Mouse (Mus musculus): ENCODE data around the gene Kif13a. TPM values are rescaled to one million over a fixed set of nuclear protein-coding genes. Genes with fewer than 3 reads are reported as not detected.

Gene Kif13a
- total RNA-seq, 2 experiments from 2014 or later = 21.2 to 46.9 TPM

DNA sequence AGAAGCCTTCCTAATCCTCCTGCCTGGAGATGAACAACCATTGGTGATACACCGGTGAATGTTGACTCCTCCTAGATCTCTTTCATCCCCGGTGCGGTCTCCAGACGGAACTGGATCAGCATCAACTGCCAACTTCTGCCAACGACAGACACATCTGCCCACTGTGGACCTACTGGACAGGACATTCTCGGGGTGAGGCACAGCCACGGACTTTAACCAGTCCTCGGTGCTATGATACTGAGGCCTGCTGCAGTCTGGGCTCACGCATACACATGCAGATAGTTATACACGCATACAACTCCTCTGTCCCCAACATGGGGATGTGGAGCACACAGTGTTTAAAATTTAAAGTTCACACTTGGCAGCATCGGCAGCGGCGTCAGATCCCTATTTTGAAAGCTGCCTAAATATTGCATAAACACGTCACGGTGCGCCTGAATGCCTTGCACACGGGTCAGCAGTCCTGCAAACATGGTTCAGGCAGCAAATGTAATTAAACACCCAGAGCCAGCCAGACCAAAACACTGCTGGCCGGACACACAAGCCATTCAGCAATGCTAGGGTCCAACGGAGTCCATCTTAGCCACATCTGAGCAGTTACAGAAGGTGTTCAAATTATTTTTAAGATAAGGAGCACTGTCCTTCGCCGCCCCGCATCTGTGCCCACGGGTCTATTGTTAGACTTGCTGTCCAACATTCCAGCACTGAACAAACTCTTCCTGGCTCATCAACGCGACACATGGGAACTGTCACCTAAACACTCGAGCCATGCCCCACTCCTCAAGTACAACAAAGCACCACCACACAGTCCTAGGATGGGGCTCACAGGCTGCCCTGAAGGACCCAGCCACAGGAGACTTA lies 44.5 kb downstream of the Kif13a start:
- no peak for ATAC-seq (ENCODE audit: poor library complexity, severe bottlenecking)

DNA sequence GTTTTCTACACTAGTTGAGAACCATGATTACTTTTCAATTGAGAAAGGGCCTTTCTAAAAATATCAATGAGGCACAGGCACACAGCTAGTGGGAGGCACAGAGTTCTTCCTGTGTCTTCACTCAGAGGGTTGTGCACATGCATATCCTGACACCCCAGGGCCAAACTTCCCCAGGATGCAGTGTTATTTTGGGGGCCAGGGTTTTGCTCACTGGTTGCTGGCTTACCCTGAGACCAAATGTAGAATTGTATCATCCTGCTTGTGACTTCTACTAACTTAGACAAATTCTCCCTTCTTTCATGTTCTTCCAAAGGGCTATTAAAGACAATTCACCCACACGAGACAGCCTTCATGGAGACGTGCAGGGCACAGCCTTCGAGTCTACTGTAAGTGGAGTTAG lies 45.7 kb downstream of the Kif13a start:
- ATAC-seq (ENCODE audit: poor library complexity, severe bottlenecking) = no peak

DNA sequence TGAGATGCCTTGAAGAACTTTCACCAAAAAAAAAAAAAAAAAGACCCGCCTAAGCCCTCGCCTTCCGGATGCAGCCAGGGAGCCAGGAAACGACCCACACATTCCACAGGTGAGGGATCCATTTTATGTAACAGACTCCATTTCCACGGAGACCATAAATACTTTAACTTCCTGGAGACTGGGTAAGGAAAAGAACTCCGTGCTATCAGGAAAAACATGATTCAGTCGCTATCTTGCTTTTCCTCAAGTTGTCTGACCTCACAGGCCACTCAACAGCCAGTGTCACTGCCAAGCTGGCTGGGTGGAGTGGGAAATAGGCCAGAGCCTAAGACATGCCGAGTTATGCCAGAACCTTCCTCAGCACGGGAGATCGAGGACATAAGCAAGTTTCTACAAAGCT lies 46.3 kb downstream of the Kif13a start:
- no peak for ATAC-seq (ENCODE audit: poor library complexity, severe bottlenecking)

DNA sequence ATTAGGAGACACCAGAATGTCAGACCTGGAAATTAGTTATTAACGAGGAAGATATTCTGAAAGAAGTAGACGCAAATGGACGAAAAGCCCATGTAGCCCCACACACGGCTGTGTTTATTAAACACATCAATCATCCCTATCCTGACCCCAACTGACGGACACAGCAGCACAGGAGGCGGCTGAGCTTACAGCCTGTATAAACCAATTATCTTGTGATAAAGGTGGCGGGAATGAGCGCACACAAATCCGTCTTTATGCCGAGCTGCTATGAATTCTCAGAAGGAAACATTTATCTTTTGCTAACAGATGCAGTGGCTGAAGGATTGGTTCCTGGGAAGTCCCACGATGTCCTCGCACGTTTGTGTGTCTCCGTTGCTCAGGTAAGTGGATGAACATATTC lies 48.9 kb downstream of the Kif13a start:
- no peak for ATAC-seq (ENCODE audit: poor library complexity, severe bottlenecking)

DNA sequence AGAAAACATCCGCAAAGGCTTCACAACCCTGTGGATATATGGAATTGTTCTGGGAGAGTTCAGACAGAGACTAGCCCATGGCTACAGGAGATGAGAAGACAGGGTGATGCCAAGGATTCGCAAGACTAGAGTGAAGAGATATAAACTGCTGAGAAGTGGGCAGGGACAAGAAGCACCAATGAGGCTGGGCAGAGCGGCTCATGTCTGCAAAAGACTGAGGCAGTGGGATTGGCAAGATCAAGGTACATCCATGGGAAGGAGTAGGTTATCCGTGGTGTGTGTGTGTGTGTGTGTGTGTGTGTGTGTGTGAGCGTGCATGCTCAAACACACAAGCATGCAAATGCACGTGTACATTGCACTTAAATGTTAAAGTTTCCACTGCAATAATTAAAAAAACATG lies 49.4 kb downstream of the Kif13a start:
- no peak for ATAC-seq (ENCODE audit: poor library complexity, severe bottlenecking)

DNA sequence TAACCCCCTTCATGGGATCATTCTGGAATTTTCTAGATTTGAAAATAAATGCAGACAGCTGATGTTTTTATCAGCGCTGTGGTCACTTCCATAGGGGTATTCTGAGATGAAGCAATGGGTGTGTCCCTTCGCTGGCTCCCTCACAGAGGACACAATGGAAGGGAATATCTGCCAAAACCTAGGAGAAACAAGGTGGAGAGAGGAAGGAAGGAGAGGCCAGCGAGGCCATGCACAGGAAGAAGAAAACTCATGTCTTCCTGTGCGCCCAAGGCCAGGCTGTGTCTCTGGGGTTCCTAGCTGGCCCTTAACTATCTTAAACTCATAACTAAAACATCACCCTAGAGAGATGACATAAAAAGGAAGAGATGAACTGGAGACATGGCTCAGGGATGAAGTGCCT lies 52.6 kb downstream of the Kif13a start:
- ATAC-seq (ENCODE audit: poor library complexity, severe bottlenecking) = no peak

DNA sequence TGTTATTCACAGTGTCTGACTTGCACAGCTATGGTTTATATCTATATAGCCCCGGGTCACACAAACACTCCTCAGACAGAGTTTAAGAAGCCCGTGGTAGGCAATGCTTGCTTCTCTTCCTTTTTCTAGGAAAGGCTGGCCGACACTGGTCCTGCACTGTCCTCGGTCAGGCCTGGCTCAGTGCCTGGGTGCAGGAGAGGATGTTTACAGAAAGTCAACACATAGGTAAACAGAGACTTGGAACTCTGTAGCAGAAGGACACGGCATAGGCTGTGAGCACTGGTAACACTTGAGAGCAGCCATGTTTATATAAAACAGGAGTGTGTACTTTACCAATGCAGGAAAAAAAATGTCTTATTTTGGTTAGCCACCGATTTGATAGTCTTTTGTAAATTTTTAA lies 54.3 kb downstream of the Kif13a start:
- ATAC-seq (ENCODE audit: poor library complexity, severe bottlenecking) = no peak

DNA sequence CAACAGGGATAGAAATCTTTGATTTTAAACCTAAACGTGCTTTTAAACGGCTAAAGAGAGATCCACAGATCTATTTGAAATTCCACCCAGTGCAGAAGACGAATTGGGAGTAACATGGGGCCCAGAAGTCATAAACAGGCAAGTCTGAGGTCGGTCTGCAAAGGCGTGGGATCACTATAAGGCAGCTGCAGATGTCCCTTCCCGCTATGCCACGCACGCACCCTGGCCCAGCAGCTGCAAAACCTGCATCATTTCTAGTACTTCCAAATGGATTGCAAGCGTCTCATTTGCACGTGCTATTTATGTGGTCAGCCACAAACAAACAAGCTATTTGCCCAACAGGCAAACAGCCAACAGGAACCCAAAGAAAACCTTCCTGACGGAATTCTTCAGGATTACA lies 56.9 kb downstream of the Kif13a start:
- ATAC-seq (ENCODE audit: poor library complexity, severe bottlenecking) = no peak

DNA sequence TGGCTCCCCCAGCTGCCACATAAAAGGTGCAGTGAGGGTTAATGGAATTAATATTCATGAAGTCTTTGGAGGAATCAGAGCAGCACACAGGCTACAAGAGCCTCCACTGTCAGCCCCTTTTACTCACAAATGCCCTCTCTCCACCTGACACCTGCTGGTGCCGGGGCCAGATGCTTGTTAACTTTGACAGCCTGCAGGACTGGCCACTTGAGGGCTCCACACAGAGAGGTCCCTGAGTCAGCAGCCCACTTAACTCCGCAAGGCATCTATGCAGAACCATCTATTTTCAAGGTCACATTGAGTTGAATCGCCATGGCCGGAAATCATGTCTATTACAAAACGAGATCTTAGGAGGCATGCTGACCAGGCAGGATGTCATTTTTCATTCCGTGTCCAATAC lies 57.5 kb downstream of the Kif13a start:
- no peak for ATAC-seq (ENCODE audit: poor library complexity, severe bottlenecking)

DNA sequence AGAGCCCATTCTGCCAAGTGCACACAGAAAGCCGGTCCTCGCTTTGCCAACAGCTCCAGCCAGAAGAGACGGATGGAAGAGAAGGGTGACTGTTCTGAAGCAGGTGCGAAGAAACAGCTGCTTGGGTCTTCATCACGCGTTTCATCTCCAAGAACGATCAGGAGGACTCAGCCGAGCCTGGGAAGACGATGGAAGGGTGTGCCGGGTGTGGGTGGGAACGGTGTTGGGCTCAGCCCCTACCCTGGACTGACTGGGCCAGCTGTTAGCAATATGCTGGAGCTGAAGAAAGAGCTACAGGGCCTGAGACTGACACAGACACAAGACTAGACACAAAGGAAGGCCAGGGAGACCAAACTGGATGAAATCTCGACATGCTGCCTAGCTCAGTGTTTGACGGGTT lies 60.2 kb downstream of the Kif13a start:
- no peak for ATAC-seq (ENCODE audit: poor library complexity, severe bottlenecking)

DNA sequence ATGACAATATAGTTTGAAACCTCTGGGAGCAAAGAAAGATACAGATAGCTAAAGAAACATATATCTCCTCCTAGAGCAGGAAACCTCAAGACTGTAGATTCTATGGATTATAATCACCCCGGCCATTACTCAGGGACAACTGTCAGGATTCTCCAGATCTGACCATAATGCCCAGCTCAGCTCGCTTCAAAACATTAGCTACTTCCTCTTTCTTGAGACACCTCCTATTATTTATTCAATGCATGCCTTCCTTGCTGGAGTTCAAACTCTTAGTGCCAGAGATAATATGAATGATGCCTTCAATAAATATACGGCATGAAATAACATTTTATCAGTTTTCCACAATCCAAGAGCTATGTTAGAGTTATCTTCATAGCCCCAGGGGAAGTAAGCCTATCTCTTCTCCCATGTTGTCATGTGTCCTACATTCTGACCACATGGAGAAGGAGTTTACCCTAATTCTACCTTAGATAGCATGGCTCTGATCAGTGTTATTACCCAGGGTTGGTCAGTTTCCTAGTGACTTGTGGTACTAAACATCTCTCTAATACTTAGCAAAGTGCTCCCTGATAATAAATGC lies 66.4 kb downstream of the Kif13a start:
- no peak for ATAC-seq (ENCODE audit: poor library complexity, severe bottlenecking)

DNA sequence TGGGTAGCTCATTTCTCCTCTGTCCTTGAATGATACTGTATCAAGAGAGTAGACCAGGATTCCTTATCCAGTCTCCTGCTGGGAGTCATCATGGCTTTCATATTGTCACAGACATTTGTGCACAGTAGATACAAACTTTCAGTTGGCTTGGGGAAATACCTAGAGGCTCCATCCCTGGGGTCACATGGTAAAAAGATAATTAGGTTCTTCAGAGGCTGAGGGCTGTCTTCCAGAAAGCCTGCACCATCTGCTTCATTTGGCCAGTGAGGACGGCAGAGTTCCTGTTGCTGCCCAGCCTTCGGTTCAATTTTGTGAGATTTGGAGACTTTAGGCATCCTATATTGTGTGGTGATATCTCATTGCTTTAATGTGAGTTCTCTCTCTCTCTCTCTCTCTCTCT lies 69.8 kb downstream of the Kif13a start:
- ATAC-seq (ENCODE audit: poor library complexity, severe bottlenecking) = no peak

DNA sequence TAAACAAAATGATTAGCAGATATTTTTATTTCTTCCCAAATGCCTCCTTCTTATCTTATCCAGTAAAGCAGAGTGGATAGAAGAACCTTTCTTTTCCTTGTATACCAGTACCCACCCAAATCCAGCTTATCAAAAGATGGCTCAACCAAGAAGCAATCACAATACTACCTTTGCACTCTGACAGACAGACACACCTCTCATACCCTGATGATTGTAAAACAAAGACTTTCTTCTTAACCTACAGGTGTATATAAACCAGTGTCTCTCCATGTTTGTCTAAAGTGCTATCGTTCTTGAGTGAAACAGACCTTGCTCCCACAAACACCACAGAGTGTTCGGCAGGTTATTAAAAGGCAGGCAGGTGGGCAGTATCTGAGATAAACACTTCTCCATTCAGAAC lies 70.5 kb downstream of the Kif13a start:
- no peak for ATAC-seq (ENCODE audit: poor library complexity, severe bottlenecking)

DNA sequence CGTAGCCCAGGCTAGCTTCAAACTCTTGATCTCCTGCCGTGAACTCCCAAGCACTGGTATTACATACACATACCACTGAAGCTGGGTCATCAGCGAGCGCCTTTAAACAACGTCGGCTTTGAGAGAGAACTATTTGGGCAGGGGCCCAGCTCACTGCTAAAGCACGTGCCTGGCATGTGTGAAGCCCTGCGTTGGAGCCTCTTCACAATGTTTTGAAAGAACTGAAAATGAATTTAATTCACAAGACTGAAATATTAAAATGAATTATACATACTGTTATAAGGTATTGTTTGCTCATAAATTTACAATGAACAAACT lies 70.9 kb downstream of the Kif13a start:
- no peak for ATAC-seq (ENCODE audit: poor library complexity, severe bottlenecking)

DNA sequence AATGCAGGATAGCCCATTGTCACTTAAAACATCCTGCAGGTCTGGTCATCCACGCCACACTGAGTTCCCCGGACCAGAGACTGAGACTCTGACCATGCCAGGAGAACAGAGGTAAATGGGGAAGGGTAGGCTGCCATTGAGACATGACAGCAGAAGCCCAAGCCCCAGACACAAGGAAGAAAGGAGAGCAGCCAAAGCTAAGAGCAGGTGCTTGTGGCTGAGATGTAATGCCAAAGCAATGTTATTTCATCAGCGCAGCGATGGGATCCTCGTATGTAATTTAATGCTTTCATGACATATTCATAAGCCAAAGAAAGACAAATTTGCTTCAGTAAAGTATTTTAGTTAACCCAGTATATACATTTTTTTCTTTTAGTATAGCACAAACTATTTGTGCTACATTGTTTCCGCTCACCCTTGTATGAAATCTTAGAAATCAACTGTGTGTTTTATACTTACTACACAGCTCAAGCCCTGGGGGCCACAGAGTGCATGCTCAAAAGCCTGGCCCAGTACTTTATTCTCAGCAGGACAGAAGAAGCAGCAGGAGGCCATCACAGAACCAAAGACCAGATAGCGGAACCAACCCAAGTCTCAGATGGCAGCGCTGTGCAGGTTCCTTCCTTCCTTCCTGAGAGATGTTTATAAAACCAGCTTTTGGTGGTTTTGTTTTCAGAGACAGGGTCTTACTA lies 71.4 kb downstream of the Kif13a start:
- ATAC-seq (ENCODE audit: poor library complexity, severe bottlenecking) = no peak

DNA sequence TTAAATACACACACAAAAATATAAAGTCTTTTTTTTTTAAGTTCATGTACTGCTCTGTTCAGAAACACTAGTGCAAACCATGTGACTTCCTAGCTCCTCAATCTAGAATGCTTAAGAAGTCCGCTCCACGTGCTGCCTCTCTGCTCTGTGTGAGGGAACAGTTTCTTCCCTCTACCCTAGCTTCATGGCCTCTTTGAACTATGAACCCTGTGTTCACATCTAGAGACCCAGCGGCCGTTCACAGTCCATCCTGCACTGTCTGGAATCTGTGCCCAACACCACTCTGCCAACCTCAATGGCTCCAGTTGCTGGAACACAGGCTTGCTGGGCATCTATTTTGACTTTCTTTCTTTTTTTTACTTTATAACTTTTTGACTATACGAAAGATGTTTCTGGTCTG lies 75.2 kb downstream of the Kif13a start:
- no peak for ATAC-seq (ENCODE audit: poor library complexity, severe bottlenecking)

DNA sequence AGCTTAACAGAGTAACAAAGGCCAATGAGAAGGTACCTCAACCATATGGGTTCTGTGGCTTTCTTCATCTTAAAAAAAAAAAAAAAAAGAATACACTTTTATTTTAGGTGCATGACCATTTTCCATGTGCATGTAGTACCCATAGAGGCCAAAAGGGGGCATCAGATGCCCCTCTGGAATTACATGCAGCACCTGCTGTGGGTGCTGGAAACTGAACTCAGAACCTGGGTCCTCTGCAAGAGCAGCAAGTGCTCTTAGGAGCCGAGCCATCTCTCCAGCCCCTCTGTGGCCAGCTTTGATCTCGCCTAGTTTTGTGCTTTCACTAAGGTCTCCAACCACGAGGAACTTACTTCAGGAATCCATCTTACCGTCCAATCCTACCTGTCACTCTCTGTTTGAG lies 77.2 kb downstream of the Kif13a start:
- ATAC-seq (ENCODE audit: poor library complexity, severe bottlenecking) = no peak

DNA sequence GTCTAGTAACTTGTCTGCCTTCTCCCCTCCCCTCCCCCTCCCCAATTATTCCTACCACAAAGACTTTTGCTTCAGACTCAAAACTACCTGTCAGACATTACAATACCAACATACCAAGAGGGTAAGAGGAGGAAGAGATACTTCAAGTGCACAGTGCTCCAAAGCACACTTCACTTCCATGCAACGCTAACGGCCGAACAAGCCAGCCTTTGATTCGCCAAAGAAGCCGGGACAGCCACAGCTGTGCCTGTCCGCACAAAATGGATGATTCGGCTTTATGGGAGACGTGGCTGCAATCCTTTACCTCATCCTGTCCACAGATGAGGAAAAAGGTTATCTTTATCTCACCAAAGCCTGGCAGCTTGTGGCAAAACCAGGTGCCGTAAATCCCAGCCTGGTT lies 84.2 kb downstream of the Kif13a start:
- ATAC-seq (ENCODE audit: poor library complexity, severe bottlenecking) = no peak

DNA sequence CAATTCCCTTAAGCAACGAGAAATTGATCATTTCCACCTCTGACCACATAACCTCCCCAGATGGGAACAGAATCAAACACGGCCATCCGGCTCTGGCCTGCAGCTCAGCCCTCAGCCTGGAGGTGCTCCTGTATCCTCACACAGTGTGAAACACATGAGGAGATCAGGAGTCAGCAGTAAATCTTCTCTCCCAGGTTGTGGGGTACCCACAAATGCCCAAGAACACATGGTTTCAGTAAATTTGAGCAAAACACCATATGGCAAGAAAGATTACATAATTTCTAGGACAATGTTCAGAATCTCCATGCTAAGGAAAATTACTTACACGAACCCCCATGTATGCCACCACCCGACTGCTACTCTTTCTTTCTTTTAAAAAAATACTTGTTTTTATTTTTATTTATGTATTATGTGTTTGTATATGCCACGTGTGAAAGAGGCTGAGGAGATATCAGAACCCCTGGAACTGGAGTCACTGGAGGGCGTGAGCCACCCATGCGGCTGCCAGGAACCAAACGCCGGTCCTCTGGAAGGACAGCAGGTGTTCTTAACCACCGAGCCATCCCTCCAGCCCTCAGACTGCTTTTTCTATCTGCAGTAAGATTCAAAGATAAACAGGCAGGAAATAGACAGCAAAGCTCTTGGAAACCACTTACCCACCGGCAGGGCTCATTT lies 85.0 kb downstream of the Kif13a start:
- ATAC-seq (ENCODE audit: poor library complexity, severe bottlenecking) = no peak

DNA sequence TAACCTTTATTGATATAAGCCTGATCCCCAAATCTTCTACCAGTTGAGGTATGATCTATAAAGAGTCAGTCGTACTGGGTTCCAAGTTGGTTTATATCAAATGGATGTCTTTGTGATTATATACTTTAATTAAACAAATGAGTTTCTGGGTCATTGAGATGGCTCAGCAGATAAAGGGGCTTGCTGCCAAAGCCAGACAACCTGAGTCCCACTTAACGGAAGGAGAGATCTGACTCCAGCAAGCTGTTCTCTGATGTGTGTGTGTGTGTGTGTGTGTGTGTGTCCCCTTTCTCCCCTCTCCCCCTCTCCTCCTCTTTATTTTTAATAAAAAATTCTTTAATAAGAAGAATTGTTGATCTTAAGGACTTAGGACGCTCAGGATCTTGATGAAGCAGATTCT lies 86.0 kb downstream of the Kif13a start:
- ATAC-seq (ENCODE audit: poor library complexity, severe bottlenecking) = no peak

DNA sequence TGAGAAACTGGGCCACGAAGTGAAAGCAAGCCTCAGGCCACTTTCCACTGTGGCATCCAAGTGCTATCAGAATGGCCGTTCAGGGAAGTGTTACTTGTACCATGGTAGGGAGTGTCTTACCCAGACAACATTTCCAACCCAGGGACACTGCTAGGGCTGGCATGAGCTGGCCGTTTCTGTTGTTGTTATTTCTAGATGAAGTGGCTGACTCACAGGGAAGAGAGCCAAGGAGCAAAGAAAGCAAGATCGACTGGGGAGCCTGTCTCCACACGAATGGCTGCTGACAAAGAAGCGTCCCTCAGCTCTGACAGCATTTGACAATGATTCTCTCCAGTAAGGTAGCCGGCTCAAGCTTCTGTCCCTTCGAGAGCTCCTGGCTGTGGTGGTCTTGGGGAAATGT lies 87.5 kb downstream of the Kif13a start:
- no peak for ATAC-seq (ENCODE audit: poor library complexity, severe bottlenecking)

DNA sequence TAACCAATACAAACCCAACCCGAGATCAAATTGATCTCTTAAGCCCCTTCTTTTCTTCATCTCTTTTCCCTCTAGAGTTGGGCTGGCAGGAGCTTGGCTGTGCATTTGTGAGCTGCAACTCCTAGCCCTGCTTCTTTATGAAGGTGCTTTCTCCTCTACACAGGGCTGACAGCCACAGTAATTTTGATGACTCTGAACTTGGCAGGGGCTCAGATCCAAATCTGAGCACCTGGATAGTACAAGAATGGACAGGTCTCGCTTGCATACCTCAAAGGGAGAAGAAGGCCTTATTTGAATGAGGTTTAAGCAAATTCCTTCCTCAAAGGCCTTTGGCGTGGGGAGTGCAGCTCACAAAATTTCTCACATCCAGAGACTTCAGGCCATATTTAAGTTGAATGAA lies 88.0 kb downstream of the Kif13a start:
- no peak for ATAC-seq (ENCODE audit: poor library complexity, severe bottlenecking)

Measured in megakaryocyte, adult 5-6 weeks (primary cell).